Mouse (Mus musculus): ENCODE measurements around the gene Acap1.
"Not testable (repeated sequence)": the region's sequence is repeated elsewhere in the genome, so short reads cannot be mapped to it uniquely, and the experiment has no call there.

Acap1 gene

GRCm38 (mm10) chr11:69876867-69877266 lies 18.5 kb downstream of the Acap1 start:
- DNase-seq (ENCODE audit: low spot score in 2 of 2) = peak; percentile 57 to 77

GRCm38 (mm10) chr11:69876186-69876585 lies 19.2 kb downstream of the Acap1 start:
- no peak for DNase-seq (ENCODE audit: low spot score in 2 of 2)

- DNase-seq (ENCODE audit: low spot score in 2 of 2) = no peak
These were observed 22.9 kb downstream of the Acap1 start for GRCm38 (mm10) chr11:69872451-69872850.

GRCm38 (mm10) chr11:69871822-69872221 lies 23.5 kb downstream of the Acap1 start:
- no peak for DNase-seq (ENCODE audit: low spot score in 2 of 2)

- DNase-seq (ENCODE audit: low spot score in 2 of 2) = no peak
These were observed 24.9 kb downstream of the Acap1 start for GRCm38 (mm10) chr11:69870289-69871069.

GRCm38 (mm10) chr11:69867335-69867734 lies 28.0 kb downstream of the Acap1 start:
- DNase-seq (ENCODE audit: low spot score in 2 of 2) = no peak

GRCm38 (mm10) chr11:69865561-69865960 lies 29.8 kb downstream of the Acap1 start:
- DNase-seq (ENCODE audit: low spot score in 2 of 2) = no peak

- DNase-seq (ENCODE audit: low spot score in 2 of 2) = no peak
These were observed 31.0 kb downstream of the Acap1 start for GRCm38 (mm10) chr11:69864138-69864860.

GRCm38 (mm10) chr11:69863729-69864128 lies 31.6 kb downstream of the Acap1 start:
- not testable (repeated sequence) for DNase-seq (ENCODE audit: low spot score in 2 of 2)

- no peak for DNase-seq (ENCODE audit: low spot score in 2 of 2)
These were observed 37.0 kb downstream of the Acap1 start, which contains the start of gene Tnk1 for GRCm38 (mm10) chr11:69858113-69858998. Tnk1 (minus strand) TSS chr11:69858730.

- DNase-seq (ENCODE audit: low spot score in 2 of 2) = no peak
These were observed 40.0 kb downstream of the Acap1 start for GRCm38 (mm10) chr11:69855347-69855746.

GRCm38 (mm10) chr11:69854680-69855079 lies 40.7 kb downstream of the Acap1 start:
- DNase-seq (ENCODE audit: low spot score in 2 of 2) = no peak

GRCm38 (mm10) chr11:69853994-69854393 lies 41.3 kb downstream of the Acap1 start:
- DNase-seq (ENCODE audit: low spot score in 2 of 2) = no peak

GRCm38 (mm10) chr11:69850754-69851153 lies 44.6 kb downstream of the Acap1 start:
- no peak for DNase-seq (ENCODE audit: low spot score in 2 of 2)

- no peak for DNase-seq (ENCODE audit: low spot score in 2 of 2)
These were observed 45.5 kb downstream of the Acap1 start for GRCm38 (mm10) chr11:69849884-69850283.

GRCm38 (mm10) chr11:69849128-69849527 lies 46.2 kb downstream of the Acap1 start:
- no peak for DNase-seq (ENCODE audit: low spot score in 2 of 2)

GRCm38 (mm10) chr11:69848021-69848420 lies 47.3 kb downstream of the Acap1 start:
- DNase-seq (ENCODE audit: low spot score in 2 of 2) = no peak

- no peak for DNase-seq (ENCODE audit: low spot score in 2 of 2)
These were observed 48.3 kb downstream of the Acap1 start for GRCm38 (mm10) chr11:69846738-69847688.

GRCm38 (mm10) chr11:69846198-69846680 lies 49.1 kb downstream of the Acap1 start, which contains the start of gene Plscr3:
Plscr3 (plus strand) TSS chr11:69846376.
- DNase-seq (ENCODE audit: low spot score in 2 of 2) = peak; percentile 83 to 87

- no peak for DNase-seq (ENCODE audit: low spot score in 2 of 2)
These were observed 56.6 kb downstream of the Acap1 start for GRCm38 (mm10) chr11:69838714-69839104.

Data from frontal cortex, postnatal 10 days (tissue).